In genomic region chr5:106814611-106815010, GRCm38 (mm10) we compare ENCODE assay signal across 26 mouse cellular contexts.
"Had no signal": no experiment of that assay in that cellular context is flagged by ENCODE, and none has a peak within 500 bp of the region (broad histone marks: within the 10 kb centered on the region; RNA-seq: fewer than 3 reads in every experiment).

No protein-coding gene starts in this region.

- H3K36me3 ChIP-seq: forebrain, embryonic 15.5 days; heart, embryonic 13.5 days; heart, embryonic 15.5 days; hindbrain, embryonic 13.5 days; hindbrain, embryonic 15.5 days; kidney, embryonic 15.5 days; limb, embryonic 10.5 days; limb, embryonic 12.5 days had no signal

- H3K27ac ChIP-seq: forebrain, embryonic 15.5 days; heart, adult 2 months; heart, embryonic 13.5 days; heart, embryonic 15.5 days; hindbrain, embryonic 13.5 days; hindbrain, embryonic 15.5 days; hindbrain, postnatal 0 days; kidney, embryonic 15.5 days; kidney, postnatal 0 days; left cerebral cortex, adult 2 months; limb, embryonic 10.5 days; limb, embryonic 12.5 days had no signal

- H3K4me3 ChIP-seq: forebrain, embryonic 15.5 days; heart, adult 2 months; heart, embryonic 13.5 days; heart, embryonic 15.5 days; hindbrain, embryonic 13.5 days; hindbrain, embryonic 15.5 days; kidney, embryonic 15.5 days; left cerebral cortex, adult 2 months; limb, embryonic 10.5 days; limb, embryonic 12.5 days had no signal

- H3K9ac ChIP-seq: forebrain, embryonic 15.5 days; forebrain, postnatal 0 days; heart, embryonic 13.5 days; heart, embryonic 15.5 days; hindbrain, embryonic 13.5 days; hindbrain, embryonic 15.5 days; kidney, embryonic 15.5 days; limb, embryonic 12.5 days had no signal

- ATAC-seq: forebrain, embryonic 15.5 days; forebrain, postnatal 0 days; hindbrain, postnatal 0 days; intestine, embryonic 16.5 days had no signal

- H3K27me3 ChIP-seq: heart, embryonic 15.5 days had no signal

- H3K4me1 ChIP-seq: forebrain, embryonic 15.5 days; heart, embryonic 13.5 days; heart, embryonic 15.5 days; hindbrain, embryonic 15.5 days; kidney, embryonic 15.5 days; limb, embryonic 12.5 days had no signal

- DNase-seq: forebrain, postnatal 0 days; gastrocnemius, postnatal 14 days; gastrocnemius, postnatal 36 days; heart, adult 11 months; heart, adult 2 months; heart, postnatal 14 days; heart, postnatal 36 days; kidney, adult 11 months; kidney, adult 2 months; kidney, adult 9 months; kidney, postnatal 14 days; kidney, postnatal 36 days; layer of hippocampus, adult 9-11 months had no signal

- H3K4me2 ChIP-seq: forebrain, embryonic 15.5 days; heart, embryonic 11.5 days; heart, embryonic 13.5 days; heart, embryonic 15.5 days; hindbrain, embryonic 13.5 days; hindbrain, embryonic 15.5 days; kidney, embryonic 15.5 days; limb, embryonic 12.5 days had no signal

- H3K9me3 ChIP-seq: forebrain, embryonic 15.5 days; heart, embryonic 13.5 days; heart, embryonic 15.5 days; hindbrain, embryonic 13.5 days; hindbrain, embryonic 15.5 days; kidney, embryonic 15.5 days; limb, embryonic 10.5 days; limb, embryonic 12.5 days had no signal
